Mouse (Mus musculus) right cerebral cortex, postnatal 4 days (tissue): ENCODE results near the gene Gm49378.

Source experiments
- DNase-seq: peaks from one replicate; pipeline ENCODE4 v3.0.0-alpha.2; 2022

Gm49378 gene

GRCm38 (mm10) chr14:55589271-55589670 lies 48.4 kb downstream of the Gm49378 start:
- no peak for DNase-seq

DNA sequence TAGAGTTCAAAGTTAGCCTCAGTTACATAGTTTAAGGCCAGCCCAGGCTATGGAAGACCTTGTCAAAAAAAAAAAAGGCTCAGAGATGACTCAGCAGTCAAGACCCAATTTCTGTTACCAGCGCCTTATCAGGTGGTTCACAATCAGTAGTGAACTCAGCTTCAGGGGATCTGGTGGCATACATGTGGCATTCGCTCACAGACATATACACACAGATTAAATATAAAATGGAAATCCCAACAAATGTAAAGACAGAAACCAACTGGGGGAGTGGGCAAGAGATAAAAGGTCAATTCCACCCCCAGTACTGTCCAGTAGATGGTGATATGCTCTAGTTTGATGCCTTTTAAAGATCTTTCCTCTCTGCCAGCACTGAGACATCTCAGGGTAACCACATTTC lies 51.5 kb downstream of the Gm49378 start:
- no peak for DNase-seq

- no peak for DNase-seq
Measured at GRCm38 (mm10) chr14:55585566-55585960, 52.1 kb downstream of the Gm49378 start.

- DNase-seq, result peak; percentile 46
Measured at GRCm38 (mm10) chr14:55584702-55585565, 52.8 kb downstream of the Gm49378 start, which contains the start of gene Emc9. Emc9 (minus strand) TSS chr14:55585302.

- DNase-seq, result no peak
Measured at GRCm38 (mm10) chr14:55584303-55584701, 53.4 kb downstream of the Gm49378 start.

DNA sequence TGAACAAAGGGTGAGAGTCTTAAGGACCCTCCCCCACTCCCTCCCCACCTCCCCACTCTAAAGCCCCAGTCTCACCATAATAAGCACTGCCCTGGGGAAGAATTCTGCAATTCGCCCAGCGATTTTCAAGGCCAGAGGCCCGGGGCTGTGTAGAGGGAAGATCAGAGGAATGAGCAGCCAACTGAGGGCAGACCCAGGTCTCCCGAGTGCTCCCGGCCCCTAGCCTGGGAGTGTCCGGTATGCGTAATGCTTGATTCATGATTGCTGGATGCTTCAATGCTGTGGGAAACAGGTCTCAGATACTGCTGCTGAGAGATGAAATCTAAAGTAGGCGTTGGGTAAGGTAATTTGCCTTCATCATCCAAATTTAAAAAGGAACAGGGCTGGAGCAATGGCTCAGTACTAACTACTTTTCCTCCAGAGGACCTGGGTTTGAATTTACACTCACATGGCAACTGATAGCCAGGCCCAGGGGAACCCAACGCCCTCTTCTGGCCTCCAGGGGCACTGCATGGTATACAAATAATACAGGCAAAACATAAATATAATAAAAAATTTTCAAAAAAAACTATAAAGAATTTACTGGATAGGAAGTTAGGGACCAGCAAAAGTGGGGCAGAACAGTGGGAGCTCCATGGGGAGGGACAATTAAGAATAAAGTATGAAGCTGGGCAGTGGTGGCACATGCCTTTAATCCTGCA lies 55.6 kb downstream of the Gm49378 start:
- DNase-seq, result no peak

DNA sequence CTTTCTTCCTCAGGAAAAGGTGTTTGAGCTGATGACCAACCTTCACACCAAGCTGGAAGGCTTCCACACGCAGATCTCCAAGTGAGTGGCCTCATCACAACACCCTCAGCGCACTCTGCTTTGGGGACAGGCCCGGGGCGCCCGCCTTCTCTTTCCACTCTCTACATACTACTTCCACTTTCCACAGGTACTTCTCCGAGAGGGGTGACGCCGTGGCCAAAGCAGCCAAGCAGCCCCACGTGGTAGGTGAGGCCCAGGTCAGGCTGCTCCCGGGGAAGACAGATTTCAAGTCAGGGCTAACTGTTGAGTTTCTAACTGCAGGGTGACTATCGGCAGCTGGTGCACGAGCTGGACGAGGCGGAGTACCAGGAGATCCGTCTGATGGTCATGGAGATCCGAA lies 57.0 kb downstream of the Gm49378 start:
- no peak for DNase-seq

GRCm38 (mm10) chr14:55579511-55580496 lies 57.9 kb downstream of the Gm49378 start:
- DNase-seq, result no peak
